Mouse (Mus musculus) kidney, postnatal 14 days (tissue): ENCODE data around the gene Nme7.

Experiments used
- DNase-seq: peaks from one replicate; pipeline ENCODE4 v3.0.0; 2022; ENCODE audit warnings: mixed read lengths

The Nme7 gene

DNA sequence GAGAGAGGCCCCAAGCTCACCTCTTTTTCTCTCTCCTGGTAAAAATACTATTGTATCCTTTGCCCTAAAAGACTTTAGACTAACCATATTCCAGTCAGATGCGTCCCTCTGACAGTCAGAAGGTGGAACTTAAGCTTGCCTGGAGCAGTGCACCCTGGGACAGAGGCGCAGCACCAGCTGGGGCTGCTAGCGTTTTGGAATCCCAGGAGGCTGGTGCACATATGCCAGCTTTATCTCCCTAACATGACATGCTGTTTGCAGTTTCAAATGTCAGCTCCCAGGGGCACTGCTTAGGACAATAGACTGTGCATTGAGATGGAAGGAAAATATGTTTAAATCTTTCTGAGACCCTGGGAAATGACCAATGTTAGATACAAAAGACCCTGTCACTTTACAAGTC is 88.3 kb downstream of the Nme7 start:
- DNase-seq = no peak

- DNase-seq = no peak
Observed at GRCm38 (mm10) chr1:164395131-164395780, 91.3 kb downstream of the Nme7 start.

GRCm38 (mm10) chr1:164397672-164398071 is 93.8 kb downstream of the Nme7 start:
- no peak for DNase-seq

GRCm38 (mm10) chr1:164399578-164399977 is 95.7 kb downstream of the Nme7 start:
- DNase-seq = no peak

DNA sequence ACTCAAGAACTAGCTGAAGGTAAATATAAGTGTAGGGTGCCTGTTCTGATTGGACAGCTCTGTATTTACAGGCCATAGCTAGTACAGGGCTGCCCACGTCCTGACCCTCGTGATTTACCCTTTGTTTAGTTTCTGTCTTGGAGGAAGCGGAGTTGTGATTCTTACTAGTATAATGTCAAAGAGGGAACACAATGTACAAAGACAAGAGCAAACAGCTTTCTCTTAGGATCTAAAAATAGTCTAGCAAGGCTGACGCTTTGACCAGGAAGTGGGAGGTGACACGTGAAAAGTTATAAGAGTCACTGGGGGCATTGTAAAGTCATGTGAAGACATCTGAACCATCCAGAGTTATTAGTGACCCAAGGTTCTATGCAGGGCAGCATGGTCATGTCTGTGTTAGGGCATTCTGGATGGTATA is 101.5 kb downstream of the Nme7 start:
- no peak for DNase-seq

- no peak for DNase-seq
Observed at GRCm38 (mm10) chr1:164406506-164406905, 102.6 kb downstream of the Nme7 start.

DNA sequence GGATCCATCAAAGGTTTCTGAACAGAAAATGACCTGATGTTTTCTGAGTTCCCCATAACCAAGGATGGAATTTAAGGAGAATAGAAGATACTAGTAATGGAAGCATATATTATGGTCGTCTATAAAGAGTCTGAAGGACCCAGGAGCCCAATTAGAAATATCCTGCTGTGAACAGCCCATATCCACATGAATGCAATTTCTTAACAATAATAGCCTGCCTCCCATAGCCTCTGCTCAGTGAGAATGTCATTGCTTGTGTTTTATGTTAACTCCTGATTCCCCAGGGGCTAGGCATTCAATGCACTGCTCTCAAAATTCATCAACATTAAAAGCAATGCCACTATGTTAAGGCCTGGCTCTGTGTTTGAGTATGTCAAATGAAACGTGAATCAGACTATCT is 104.7 kb downstream of the Nme7 start:
- no peak for DNase-seq

- DNase-seq = peak; percentile 72
Observed at GRCm38 (mm10) chr1:164411306-164411705, 107.4 kb downstream of the Nme7 start.

- DNase-seq = no peak
Observed at GRCm38 (mm10) chr1:164412906-164413305, 109.0 kb downstream of the Nme7 start.

DNA sequence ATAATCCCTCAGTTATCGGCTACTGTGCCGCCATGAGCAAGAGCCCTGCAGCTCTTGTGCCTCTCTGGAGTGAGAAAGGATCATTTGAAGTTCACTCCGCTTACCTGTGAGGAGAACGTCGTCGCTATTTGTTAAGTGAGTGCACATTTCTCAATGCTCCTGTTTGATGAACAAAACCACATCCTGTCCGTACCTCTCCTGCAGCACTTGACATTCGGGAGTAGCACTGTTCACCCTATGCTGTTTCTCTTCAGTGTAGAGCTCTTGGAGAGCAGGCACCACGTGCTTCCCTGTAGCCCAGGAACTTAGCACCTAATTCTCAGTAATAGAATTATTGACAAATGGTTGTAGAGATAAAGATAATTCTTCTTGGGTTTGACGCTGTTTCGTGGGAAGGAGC is 109.7 kb downstream of the Nme7 start:
- DNase-seq = no peak

- peak; percentile 79 for DNase-seq
Observed at GRCm38 (mm10) chr1:164415347-164415751, 111.4 kb downstream of the Nme7 start.

- DNase-seq = no peak
Observed at GRCm38 (mm10) chr1:164416692-164417394, 112.9 kb downstream of the Nme7 start.

GRCm38 (mm10) chr1:164417604-164418003 is 113.7 kb downstream of the Nme7 start:
- no peak for DNase-seq

DNA sequence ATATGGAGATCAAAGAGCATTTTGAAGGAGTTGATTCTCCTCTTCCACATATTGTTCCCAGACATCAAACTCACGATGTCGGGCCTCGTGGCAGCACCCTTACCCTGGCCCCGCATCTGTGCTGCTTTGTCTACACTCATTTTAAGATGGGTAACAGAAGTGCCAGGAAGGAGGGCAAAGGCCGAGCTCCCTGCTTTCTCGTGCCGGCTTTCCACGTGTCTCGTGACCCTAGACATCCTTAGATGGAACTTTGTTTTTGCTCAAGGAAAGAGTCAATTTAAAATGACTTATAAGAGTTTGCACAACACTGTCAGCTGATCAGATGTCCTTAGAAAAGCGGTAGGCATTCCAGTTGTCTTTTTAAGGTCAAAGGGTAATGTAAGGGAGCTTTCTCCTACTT is 114.4 kb downstream of the Nme7 start:
- peak; percentile 61 for DNase-seq

DNA sequence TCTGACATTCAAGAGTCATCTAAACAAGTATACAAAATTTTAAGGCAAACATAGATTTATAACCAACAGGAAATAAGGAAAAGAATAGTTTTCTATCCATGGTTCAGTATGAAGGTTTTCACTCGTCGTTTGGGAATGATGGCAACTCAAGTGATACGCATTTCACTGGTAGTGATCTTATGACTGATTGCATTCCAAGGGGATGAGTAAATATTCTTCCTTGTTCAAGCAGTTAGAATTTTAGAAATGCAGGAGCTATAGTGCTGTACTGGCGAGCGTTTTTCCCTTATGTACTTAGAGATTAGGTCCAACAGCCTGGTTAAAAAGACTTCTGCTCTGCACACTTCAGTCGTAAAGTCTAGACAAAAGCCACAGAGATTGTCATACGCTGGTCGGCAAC is 115.5 kb downstream of the Nme7 start:
- no peak for DNase-seq

GRCm38 (mm10) chr1:164420623-164421354 is 116.9 kb downstream of the Nme7 start:
- DNase-seq = no peak

DNA sequence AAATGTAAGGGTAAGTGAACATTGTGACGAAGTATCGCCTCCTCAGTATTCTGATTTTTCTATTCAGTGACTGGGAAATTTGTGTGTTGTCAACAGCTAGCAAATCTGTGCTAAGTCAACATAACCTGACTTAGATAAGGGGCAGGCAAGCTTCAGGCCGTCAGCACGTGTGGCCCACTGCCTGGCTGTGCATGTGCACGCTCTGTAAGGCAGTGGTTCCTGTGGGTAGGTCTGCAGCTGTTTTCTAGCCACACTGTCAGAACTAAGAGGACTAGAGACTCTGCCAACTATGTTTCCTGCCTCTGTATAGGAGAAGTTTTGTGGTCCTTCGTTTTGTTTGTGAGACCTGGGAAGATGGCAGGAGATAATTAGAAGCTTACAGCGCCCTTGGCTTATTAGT is 122.3 kb downstream of the Nme7 start:
- DNase-seq = no peak

- DNase-seq = no peak
Observed at GRCm38 (mm10) chr1:164427777-164428176, 123.9 kb downstream of the Nme7 start.

GRCm38 (mm10) chr1:164428644-164429043 is 124.7 kb downstream of the Nme7 start:
- no peak for DNase-seq

DNA sequence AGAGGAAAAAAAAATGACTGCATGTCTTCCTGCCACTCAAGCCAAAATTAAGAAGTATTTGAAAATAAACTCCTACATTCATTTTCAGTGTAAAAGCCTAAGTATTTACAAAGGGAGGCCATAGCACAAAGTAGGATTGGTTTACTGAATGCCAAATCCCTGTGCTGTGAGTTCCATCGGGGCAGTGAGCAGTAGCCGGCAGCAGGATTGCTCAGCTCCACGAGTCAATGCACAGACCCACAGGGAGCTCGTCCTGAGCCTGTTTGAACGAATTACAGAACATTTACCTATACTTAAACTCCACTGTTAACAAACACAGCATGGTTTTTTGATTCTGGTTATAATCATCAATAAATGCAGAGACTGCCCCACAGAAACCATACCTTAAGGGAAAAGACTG is 128.7 kb downstream of the Nme7 start:
- DNase-seq = no peak

- no peak for DNase-seq
Observed at GRCm38 (mm10) chr1:164434049-164434448, 130.1 kb downstream of the Nme7 start.

- no peak for DNase-seq
Observed at GRCm38 (mm10) chr1:164436749-164437148, 132.8 kb downstream of the Nme7 start.

DNA sequence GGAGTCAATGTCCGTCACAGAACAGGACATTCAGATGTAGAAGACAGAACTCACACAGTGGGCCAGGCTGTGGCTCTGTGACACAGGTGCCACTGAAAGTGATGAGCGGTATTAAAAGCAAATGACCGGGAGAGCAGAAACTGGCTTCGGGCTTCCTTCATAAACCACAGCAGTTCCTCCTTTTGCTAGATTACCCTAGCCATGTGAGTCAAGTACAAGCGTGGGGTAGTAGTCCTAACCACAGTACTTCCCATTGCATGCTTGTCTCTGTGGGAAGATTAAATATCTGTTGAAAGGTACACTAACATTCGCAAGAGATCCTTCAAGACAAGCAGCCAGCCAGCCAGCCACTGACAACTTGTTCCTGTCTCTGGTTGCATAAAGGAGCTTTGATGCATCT is 136.3 kb downstream of the Nme7 start:
- DNase-seq = no peak
